9 mouse cellular contexts compared by ENCODE assay signal in genomic region chr16:72605066-72605465, GRCm38 (mm10).
DNase-seq lines count a peak whose midpoint lies in the region; ATAC-seq lines count a peak whose summit lies in the region.
"Had no signal": no experiment of that assay in that cellular context is flagged by ENCODE, and none has a peak within 500 bp of the region (broad histone marks: within the 10 kb centered on the region; RNA-seq: fewer than 3 reads in every experiment).

No protein-coding gene starts in this region.

- no peaks in the 10 kb centered on the region for H3K27me3 ChIP-seq in hindbrain, embryonic 10.5 days (ENCODE audit: insufficient read depth, poor library complexity, severe bottlenecking)
- no peaks in the 10 kb centered on the region for H3K27me3 ChIP-seq in hindbrain, embryonic 13.5 days
- no peaks in the 10 kb centered on the region for H3K27me3 ChIP-seq in embryonic facial prominence, embryonic 14.5 days (replicated peaks; ENCODE audit: control insufficient read depth, insufficient read depth, low read length)
- no peaks in the 10 kb centered on the region for H3K27me3 ChIP-seq in midbrain, embryonic 16.5 days (ENCODE audit: control insufficient read depth, insufficient read depth, low read depth, low read length)
- H3K27me3 ChIP-seq: megakaryocyte, embryonic 14.5 days had no signal

- H3K36me3 ChIP-seq in hindbrain, embryonic 10.5 days: no peaks in the 10 kb centered on the region
- no peaks in the 10 kb centered on the region for H3K36me3 ChIP-seq in hindbrain, embryonic 13.5 days
- no peaks in the 10 kb centered on the region for H3K36me3 ChIP-seq in embryonic facial prominence, embryonic 14.5 days (ENCODE audit: control insufficient read depth, insufficient read depth, low read length)
- H3K36me3 ChIP-seq in midbrain, embryonic 16.5 days (ENCODE audit: control insufficient read depth, insufficient read depth, low read length): no peaks in the 10 kb centered on the region

- intact Hi-C loops in left cerebral cortex, postnatal 10 days (cut with DNase I): loop anchor here (10.0 kb wide), 1 partner anchor 380 kb away; no protein-coding TSS in a partner anchor

- 21% methylated on average over 6 of the region's 6 CpGs for WGBS in hindbrain, embryonic 10.5 days
- 23% methylated on average over 6 of the region's 6 CpGs for WGBS in hindbrain, embryonic 13.5 days
- WGBS in embryonic facial prominence, embryonic 14.5 days: 19% methylated on average over 6 of the region's 6 CpGs
- WGBS in midbrain, embryonic 16.5 days: 23% methylated on average over 6 of the region's 6 CpGs

- no peak overlapping the region for H3K4me3 ChIP-seq in hindbrain, embryonic 10.5 days
- H3K4me3 ChIP-seq in hindbrain, embryonic 13.5 days: no peak overlapping the region
- no peak overlapping the region for H3K4me3 ChIP-seq in embryonic facial prominence, embryonic 14.5 days (ENCODE audit: low read depth, low read length)
- no peak overlapping the region for H3K4me3 ChIP-seq in midbrain, embryonic 16.5 days (ENCODE audit: low read depth, low read length)
- H3K4me3 ChIP-seq: megakaryocyte, embryonic 14.5 days had no signal

- H3K4me2 ChIP-seq in hindbrain, embryonic 13.5 days: no peak overlapping the region
- H3K4me2 ChIP-seq in embryonic facial prominence, embryonic 14.5 days (ENCODE audit: low read depth, low read length): no peak overlapping the region
- no peak overlapping the region for H3K4me2 ChIP-seq in midbrain, embryonic 16.5 days (ENCODE audit: low read length)

- H3K9me3 ChIP-seq in hindbrain, embryonic 10.5 days: no peaks in the 10 kb centered on the region
- no peaks in the 10 kb centered on the region for H3K9me3 ChIP-seq in hindbrain, embryonic 13.5 days
- H3K9me3 ChIP-seq in embryonic facial prominence, embryonic 14.5 days (ENCODE audit: control insufficient read depth, low read length): no peaks in the 10 kb centered on the region
- H3K9me3 ChIP-seq in midbrain, embryonic 16.5 days (replicated peaks; ENCODE audit: control insufficient read depth, low read length, poor library complexity, severe bottlenecking): no peaks in the 10 kb centered on the region
- H3K9me3 ChIP-seq: megakaryocyte, embryonic 14.5 days had no signal

- peak; percentile 82 for DNase-seq in hindbrain, embryonic 10.5 days (ENCODE audit: low spot score)
- DNase-seq in adrenal gland, postnatal 4 days (ENCODE audit: low spot score in 2 of 2): peak; percentile 13 to 29
- peak; percentile 88 for DNase-seq in embryonic facial prominence, embryonic 14.5 days (ENCODE audit: low spot score)
- DNase-seq in left cerebral cortex, postnatal 10 days (ENCODE audit: extremely low spot score in 1 of 2, low spot score in 2 of 2): peak; percentile 73 to 77
- DNase-seq in urinary bladder, postnatal 10 days (ENCODE audit: low spot score): peak; percentile 16

- H3K27ac ChIP-seq in hindbrain, embryonic 10.5 days: no peak overlapping the region
- H3K27ac ChIP-seq in hindbrain, embryonic 13.5 days: no peak overlapping the region
- no peak overlapping the region for H3K27ac ChIP-seq in embryonic facial prominence, embryonic 14.5 days (replicated peaks; ENCODE audit: low read depth, low read length)
- H3K27ac ChIP-seq in midbrain, embryonic 16.5 days (ENCODE audit: low read length): no peak overlapping the region

- peaks cover 7% of the 10 kb centered on the region; the same call in 1 of the 2 replicates for H3K4me1 ChIP-seq in hindbrain, embryonic 10.5 days (replicated peaks)
- no peaks in the 10 kb centered on the region for H3K4me1 ChIP-seq in hindbrain, embryonic 13.5 days (replicated peaks)
- no peaks in the 10 kb centered on the region for H3K4me1 ChIP-seq in embryonic facial prominence, embryonic 14.5 days (ENCODE audit: control insufficient read depth, insufficient read depth, low read length)
- H3K4me1 ChIP-seq in midbrain, embryonic 16.5 days (ENCODE audit: control insufficient read depth, insufficient read depth, low read length): no peaks in the 10 kb centered on the region
- H3K4me1 ChIP-seq: megakaryocyte, embryonic 14.5 days had no signal

- no peak for ATAC-seq in hindbrain, embryonic 13.5 days (ENCODE audit: low FRiP score)
- 0 out of 2 replicates have a peak, but pooled peaks have one; percentile 47 for ATAC-seq in embryonic facial prominence, embryonic 14.5 days (ENCODE audit: low read depth)
- ATAC-seq in hematopoietic stem cell, adult 5-6 weeks (replicated peaks in 1 of 2; ENCODE audit: insufficient read depth in 1 of 2, low FRiP score in 2 of 2, low TSS enrichment in 1 of 2, low read depth in 1 of 2, poor library complexity in 2 of 2, severe bottlenecking in 2 of 2): peak; percentile 62 to 68; a peak in 3 of 4 replicates
- ATAC-seq in midbrain, embryonic 16.5 days: 0 out of 2 replicates have a peak, but pooled peaks have one; percentile 36

- no peak overlapping the region for H3K9ac ChIP-seq in hindbrain, embryonic 13.5 days
- no peak overlapping the region for H3K9ac ChIP-seq in embryonic facial prominence, embryonic 14.5 days (ENCODE audit: low read depth, low read length)
- no peak overlapping the region for H3K9ac ChIP-seq in midbrain, embryonic 16.5 days (ENCODE audit: low read depth, low read length)

Comparison
In these comparisons a context has a peak if more than half of its experiments do, and no peak if none do; other contexts are left out.
1. DNase-seq: peak in every context shown above with its lines; median percentile 88 in embryonic facial prominence, embryonic 14.5 days; 82 in hindbrain, embryonic 10.5 days; 75 in left cerebral cortex, postnatal 10 days; 21 in adrenal gland, postnatal 4 days; 16 in urinary bladder, postnatal 10 days.